Mouse (Mus musculus) adrenal gland, adult 8-10 months (tissue): ENCODE data around the gene Itih4. TPM values are rescaled to one million over a fixed set of nuclear protein-coding genes. Genes with fewer than 3 reads are reported as not detected.

ENCODE experiments used
- DNase-seq: peaks from one replicate; pipeline ENCODE4 v3.0.0; 2022
- total RNA-seq, 4 experiments: library from RNA; stranded (reverse); gene quantifications; 2 replicates each; pipeline ENCODE4 v1.2.4; 2022

Itih4 gene
- total RNA-seq, 4 experiments from 2014 or later = 0.65 to 4.7 (median 2.9) TPM

DNA sequence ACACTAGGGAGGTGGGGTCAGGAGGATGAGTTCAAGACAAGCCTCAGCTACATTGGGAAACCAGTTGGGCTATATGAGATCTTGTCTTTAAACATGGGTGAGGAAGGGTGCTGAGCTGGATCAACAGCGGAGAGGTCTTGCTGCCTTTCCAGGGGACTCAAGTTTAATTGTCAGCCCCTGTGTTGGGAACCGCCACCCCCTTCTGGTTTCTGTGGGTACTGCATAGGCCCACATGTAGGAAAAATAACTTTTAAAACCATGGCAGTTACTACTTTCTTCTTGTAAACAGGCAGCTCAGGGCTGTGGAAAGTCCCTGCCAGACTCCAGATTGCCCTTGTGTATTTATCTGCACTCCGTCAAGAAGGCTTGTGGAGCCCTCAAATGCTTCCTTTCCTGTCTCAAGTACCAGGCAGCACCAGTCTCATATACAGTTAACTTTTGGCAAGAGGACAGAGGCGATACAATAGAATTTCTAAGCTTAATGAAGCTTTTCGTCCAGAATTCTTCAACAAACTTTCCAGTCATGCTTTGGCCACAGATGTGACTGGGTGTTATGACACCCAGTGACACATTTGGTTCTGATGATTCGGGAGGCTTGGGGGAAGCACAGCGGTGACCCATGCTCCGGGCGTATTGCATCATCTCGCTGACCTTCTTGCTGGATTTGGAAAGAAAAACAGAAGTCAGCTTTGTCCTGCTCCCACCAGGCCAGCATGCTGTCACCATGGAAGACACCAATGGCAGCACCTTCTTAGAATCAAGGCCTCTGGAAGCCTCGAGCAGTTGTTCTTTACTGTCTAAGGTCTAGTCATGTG is 57.8 kb downstream of the Itih4 start:
- DNase-seq = peak; percentile 77

DNA sequence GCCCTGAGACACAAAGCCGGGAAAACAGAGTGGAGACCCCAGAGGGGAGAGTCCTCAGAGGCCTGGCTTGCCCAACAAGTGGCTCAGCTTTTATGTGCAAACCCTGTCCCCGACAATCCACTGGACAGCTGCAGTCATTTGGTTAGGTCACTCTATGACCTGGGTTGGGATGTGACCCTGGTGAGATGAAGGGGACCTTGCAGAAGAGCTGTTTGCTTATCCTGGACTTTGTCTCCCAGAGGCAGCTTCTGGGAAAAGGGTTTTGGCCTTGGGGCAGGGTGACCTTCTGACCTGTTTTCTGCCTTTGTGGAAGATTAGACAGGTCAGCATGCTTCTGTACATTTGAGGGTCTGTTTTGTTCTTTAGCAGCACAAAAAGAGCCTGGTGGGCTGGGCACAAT is 58.5 kb downstream of the Itih4 start:
- DNase-seq = no peak

DNA sequence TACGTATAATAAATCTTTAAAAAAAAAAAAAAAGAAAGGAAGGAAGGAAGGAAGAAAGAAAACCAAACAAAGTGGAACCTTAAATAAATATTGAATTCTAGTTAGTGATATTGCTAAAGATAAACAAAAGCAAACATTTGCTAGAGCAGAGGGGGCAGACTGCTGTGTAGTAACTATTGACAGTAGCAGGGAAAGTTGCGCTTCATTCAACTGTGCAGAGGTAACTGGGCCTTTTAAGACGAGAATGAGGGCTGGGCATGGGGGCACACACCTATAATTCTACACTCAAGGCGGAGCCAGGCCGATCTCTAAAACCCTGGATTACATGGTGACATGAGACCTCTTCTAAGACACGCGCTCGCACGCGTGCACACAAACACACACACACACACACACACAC is 63.7 kb downstream of the Itih4 start:
- DNase-seq = no peak

DNA sequence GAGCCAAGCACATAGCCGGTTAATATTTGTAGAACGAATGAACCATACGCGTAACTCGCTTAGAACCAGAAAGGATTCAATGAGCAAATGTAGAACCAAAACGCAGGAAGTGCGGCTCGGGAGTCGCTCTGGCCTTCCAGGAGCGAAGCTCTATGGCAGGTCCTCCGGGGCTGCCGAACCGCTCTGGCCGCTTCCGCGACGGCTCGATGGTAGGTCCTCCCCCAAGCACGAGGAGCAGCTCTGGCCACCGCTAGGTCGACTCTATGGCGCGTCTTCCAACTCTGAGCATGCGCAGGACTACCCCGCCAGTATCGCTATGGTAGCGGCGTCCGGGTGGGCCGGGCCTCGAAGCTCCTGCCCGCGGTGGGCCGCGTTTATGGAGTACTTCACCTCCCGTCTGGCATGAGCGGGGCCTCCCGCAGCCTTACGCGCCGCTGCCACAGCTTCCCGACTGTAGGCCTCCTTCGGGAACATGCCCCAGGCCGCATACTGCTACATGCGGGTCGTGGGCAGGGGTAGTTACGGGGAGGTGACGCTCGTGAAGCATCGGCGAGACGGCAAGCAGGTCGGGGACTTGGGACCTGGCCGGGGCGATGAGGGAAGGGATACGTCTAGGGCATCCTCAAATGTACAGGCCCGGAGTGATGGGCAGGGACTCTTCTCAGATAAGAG is 65.0 kb downstream of the Itih4 start, which contains the start of gene Nek4:
TSS of gene Nek4 (plus strand) at position 224 of the 672 bp plus-strand sequence.
- DNase-seq = peak; percentile 96

Other genes with a start within 250 kb of the Itih4 start
- 10 to 100 TPM; 31.0 to 39.7 (median 33.2) TPM for gene Rft1, start 232.1 kb upstream of the Itih4 start, total RNA-seq
- 10 to 100 TPM; 26.7 to 31.3 (median 30.3) TPM for gene Sfmbt1, start 171.6 kb upstream of the Itih4 start, total RNA-seq
- 10 to 100 TPM; 20.1 to 23.7 (median 22.8) TPM for gene Tmem110, start 60.9 kb upstream of the Itih4 start, total RNA-seq
- 1 to 10 TPM; 1.7 to 2.9 (median 2.7) TPM for gene Mustn1, start 7.3 kb upstream of the Itih4 start, total RNA-seq
- gene Itih3, start 37.3 kb downstream of the Itih4 start, total RNA-seq = 1 to 10 TPM in 1 of 4 experiments, under 1 TPM in 3; 0.38 to 1.0 (median 0.59) TPM
- under 1 TPM in 3 of 4 experiments, not detected in 1; 0.09 to 0.51 (median 0.17) TPM for gene Itih1, start 56.8 kb downstream of the Itih4 start, total RNA-seq
- gene Nek4, start 64.9 kb downstream of the Itih4 start, total RNA-seq = 10 to 100 TPM; 13.4 to 17.9 (median 13.8) TPM
- 10 to 100 TPM; 50.0 to 90.5 (median 70.5) TPM for gene Glt8d1, start 114.9 kb downstream of the Itih4 start, total RNA-seq
- gene Spcs1, start 115.2 kb downstream of the Itih4 start, total RNA-seq = 100 to 1,000 TPM; 232 to 268 (median 251) TPM
- gene Pbrm1, start 132.7 kb downstream of the Itih4 start, total RNA-seq = 10 to 100 TPM; 52.9 to 66.2 (median 61.2) TPM
- 10 to 100 TPM; 69.1 to 99.4 (median 83.9) TPM for gene Gnl3, start 132.7 kb downstream of the Itih4 start, total RNA-seq
- 100 to 1,000 TPM in 1 of 4 experiments, 10 to 100 TPM in 3; 67.6 to 109 (median 75.0) TPM for gene Smim4, start 242.5 kb downstream of the Itih4 start, total RNA-seq
- 10 to 100 TPM; 25.6 to 41.4 (median 36.6) TPM for gene Nt5dc2, start 244.6 kb downstream of the Itih4 start, total RNA-seq